Mouse (Mus musculus): ENCODE measurements around the gene Ovol3. TPM values are rescaled to one million over a fixed set of nuclear protein-coding genes. Genes with fewer than 3 reads are reported as not detected.

The Ovol3 gene
- polyA plus RNA-seq, 1 experiment: 1.4 TPM

DNA sequence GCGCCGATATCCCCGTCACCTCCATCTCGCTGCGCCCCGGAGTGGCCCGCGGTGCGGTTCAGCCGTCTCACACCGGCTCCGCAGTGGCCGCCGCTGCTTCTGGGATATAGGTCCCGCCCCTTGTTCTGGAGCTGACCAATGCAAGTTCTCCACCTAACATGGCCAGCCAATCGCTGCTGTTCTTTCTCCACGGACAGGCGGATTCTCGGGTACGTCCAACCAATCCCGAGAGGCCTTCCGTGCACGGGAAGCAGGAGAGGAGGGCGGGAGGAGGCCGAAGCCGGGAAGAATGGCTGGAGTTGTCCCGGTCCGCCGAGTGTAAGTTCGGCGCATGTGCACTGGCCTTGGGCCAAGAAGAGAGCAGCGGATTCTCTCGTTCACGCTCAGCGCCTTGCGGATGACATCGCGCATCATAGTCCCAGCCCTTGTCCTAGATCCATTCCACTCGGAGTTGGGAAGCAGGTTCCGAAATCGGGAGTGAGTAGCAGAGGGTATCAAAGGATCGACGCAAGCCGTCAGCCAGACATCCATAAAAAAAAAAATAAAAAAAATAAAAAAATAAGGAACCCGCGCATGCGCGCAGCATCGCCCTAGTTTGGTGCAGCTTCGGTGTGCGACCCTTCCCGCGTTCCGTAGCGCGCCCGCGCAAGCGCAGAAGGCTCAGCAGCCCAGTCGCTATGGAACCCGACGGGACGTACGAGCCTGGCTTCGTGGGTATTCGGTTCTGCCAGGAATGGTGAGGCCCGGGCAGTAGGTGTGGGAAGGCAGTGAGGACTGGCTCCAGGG lies 3.7 kb downstream of the Ovol3 start, which contains the start of the genes Polr2i and Tbcb:
Polr2i (plus strand) TSS at position 280 of the 786 bp plus-strand sequence.
Tbcb (minus strand) TSS at position 604 of the 786 bp plus-strand sequence.
- Histone ChIP-seq H3K27ac (ENCODE audit: control insufficient read depth, insufficient read depth, low read length) (peak within 1 kb of the TSS; percentile 70), H3K4me3 (ENCODE audit: control insufficient read depth, insufficient read depth, low read length) (peak within 1 kb of the TSS; percentile 66), H3K27me3 (ENCODE audit: control insufficient read depth, insufficient read depth, low read length) (no peaks in the 10 kb centered on the region), H3K4me1 (replicated peaks; ENCODE audit: control insufficient read depth, insufficient read depth, low read length) (peaks cover 11% of the 10 kb centered on the region), H3K36me3 (ENCODE audit: control insufficient read depth, insufficient read depth, low read length) (no peaks in the 10 kb centered on the region)
- peak; percentile 96 for DNase-seq
- TF ChIP-seq CTCF (IDR thresholded peaks at IDR 0.05; ENCODE audit: borderline replicate concordance, control insufficient read depth, extremely low read depth, insufficient read depth, low read length, poor library complexity): peak; percentile 67; the same call in 1 of the 2 replicates
- TF ChIP-seq POLR2A (IDR thresholded peaks at IDR 0.05; ENCODE audit: control insufficient read depth, extremely low read depth, insufficient read depth, low read length, poor library complexity): peak; percentile 45
- WGBS: under 1% methylated on average over 67 of the region's 67 CpGs

DNA sequence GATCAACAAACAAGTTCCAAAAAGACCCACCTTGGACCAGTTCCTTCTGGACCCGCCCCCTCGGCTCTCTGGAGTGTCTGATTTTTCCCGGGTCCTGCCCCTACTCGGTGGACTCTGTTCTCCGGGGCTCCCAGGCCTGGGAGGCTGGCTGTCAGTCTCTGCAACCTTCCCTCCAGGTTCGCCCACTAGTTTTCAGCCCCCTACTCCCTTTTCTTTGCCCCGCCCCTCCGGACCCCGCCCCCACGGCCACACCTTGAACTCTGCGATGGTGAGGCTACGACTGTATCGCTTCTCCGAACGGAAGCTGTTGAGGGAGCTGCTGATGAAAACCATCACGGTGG lies 4.2 kb downstream of the Ovol3 start:
- Histone ChIP-seq H3K27me3 (ENCODE audit: control insufficient read depth, insufficient read depth, low read length) (no peaks in the 10 kb centered on the region), H3K36me3 (ENCODE audit: control insufficient read depth, insufficient read depth, low read length) (0 out of 2 replicates have a peak, but pooled peaks cover 1% of the 10 kb centered on the region), H3K4me1 (replicated peaks; ENCODE audit: control insufficient read depth, insufficient read depth, low read length) (peaks cover 11% of the 10 kb centered on the region), H3K27ac (ENCODE audit: control insufficient read depth, insufficient read depth, low read length) (no peak overlapping the region), H3K4me3 (ENCODE audit: control insufficient read depth, insufficient read depth, low read length) (peak overlapping the region; percentile 66)
- TF ChIP-seq CTCF (IDR thresholded peaks at IDR 0.05; ENCODE audit: borderline replicate concordance, control insufficient read depth, extremely low read depth, insufficient read depth, low read length, poor library complexity): no peak
- TF ChIP-seq POLR2A (IDR thresholded peaks at IDR 0.05; ENCODE audit: control insufficient read depth, extremely low read depth, insufficient read depth, low read length, poor library complexity): no peak
- no peak for DNase-seq
- under 1% methylated on average over 16 of the region's 16 CpGs for WGBS

DNA sequence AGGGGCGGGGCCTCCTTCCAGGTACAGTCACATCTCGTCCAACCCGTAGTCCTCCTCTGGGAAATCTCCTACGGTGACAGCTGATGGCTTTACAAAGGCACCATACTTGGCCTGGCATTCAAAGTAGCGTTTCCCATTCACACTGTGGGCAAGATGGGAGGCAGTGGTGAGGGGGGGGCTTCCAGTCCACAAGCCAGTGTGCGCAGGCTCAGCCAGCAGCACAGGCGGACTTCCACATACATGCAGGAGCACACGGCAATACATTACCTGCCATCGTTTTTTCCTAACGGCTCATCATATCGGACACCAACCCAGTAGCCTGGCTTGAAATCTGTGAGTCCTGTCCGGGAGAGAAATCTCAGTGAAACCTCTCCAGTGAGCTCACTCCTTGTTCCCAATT lies 11.3 kb downstream of the Ovol3 start:
- WGBS: 96% methylated on average over 12 of the region's 12 CpGs
- no peak overlapping the region for H3K27ac ChIP-seq (ENCODE audit: control insufficient read depth, insufficient read depth, low read length)

DNA sequence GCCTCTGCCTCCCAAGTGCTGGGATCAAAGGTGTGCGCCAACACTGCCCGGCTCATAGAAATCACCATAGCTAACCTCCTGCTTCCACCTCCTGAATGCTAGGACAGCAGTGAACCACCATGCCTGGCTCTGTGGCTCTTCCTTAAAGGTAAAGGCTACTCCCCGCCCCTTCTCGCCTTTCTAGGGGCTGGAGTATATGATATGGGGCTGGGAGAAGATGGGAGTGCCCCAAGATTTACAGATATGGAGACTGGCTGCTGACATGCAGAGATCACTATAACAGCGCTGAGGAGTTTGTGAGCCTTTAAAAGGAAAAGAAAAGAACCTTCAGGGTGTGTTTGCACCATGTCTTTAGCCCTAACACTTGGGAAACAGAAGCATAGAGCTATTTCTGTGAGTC lies 13.3 kb downstream of the Ovol3 start:
- Histone ChIP-seq H3K27me3 (ENCODE audit: control insufficient read depth, insufficient read depth, low read length) (no peaks in the 10 kb centered on the region), H3K4me1 (replicated peaks; ENCODE audit: control insufficient read depth, insufficient read depth, low read length) (peaks cover 19% of the 10 kb centered on the region), H3K4me3 (ENCODE audit: control insufficient read depth, insufficient read depth, low read length) (no peak overlapping the region), H3K27ac (ENCODE audit: control insufficient read depth, insufficient read depth, low read length) (no peak overlapping the region), H3K36me3 (ENCODE audit: control insufficient read depth, insufficient read depth, low read length) (0 out of 2 replicates have a peak, but pooled peaks cover 9% of the 10 kb centered on the region)
- 94% methylated on average over 5 of the region's 5 CpGs for WGBS
- DNase-seq: no peak
- TF ChIP-seq CTCF (IDR thresholded peaks at IDR 0.05; ENCODE audit: borderline replicate concordance, control insufficient read depth, extremely low read depth, insufficient read depth, low read length, poor library complexity): no peak
- TF ChIP-seq POLR2A (IDR thresholded peaks at IDR 0.05; ENCODE audit: control insufficient read depth, extremely low read depth, insufficient read depth, low read length, poor library complexity): no peak

More for the DNA sequence above, 11.3 kb downstream of the Ovol3 start:
- Histone ChIP-seq H3K4me3 (ENCODE audit: control insufficient read depth, insufficient read depth, low read length) (no peak overlapping the region), H3K27me3 (ENCODE audit: control insufficient read depth, insufficient read depth, low read length) (no peaks in the 10 kb centered on the region), H3K36me3 (ENCODE audit: control insufficient read depth, insufficient read depth, low read length) (0 out of 2 replicates have a peak, but pooled peaks cover 9% of the 10 kb centered on the region), H3K4me1 (replicated peaks; ENCODE audit: control insufficient read depth, insufficient read depth, low read length) (peaks cover 11% of the 10 kb centered on the region)
- DNase-seq: no peak
- TF ChIP-seq POLR2A (IDR thresholded peaks at IDR 0.05; ENCODE audit: control insufficient read depth, extremely low read depth, insufficient read depth, low read length, poor library complexity) (no peak), CTCF (IDR thresholded peaks at IDR 0.05; ENCODE audit: borderline replicate concordance, control insufficient read depth, extremely low read depth, insufficient read depth, low read length, poor library complexity) (no peak)

DNA sequence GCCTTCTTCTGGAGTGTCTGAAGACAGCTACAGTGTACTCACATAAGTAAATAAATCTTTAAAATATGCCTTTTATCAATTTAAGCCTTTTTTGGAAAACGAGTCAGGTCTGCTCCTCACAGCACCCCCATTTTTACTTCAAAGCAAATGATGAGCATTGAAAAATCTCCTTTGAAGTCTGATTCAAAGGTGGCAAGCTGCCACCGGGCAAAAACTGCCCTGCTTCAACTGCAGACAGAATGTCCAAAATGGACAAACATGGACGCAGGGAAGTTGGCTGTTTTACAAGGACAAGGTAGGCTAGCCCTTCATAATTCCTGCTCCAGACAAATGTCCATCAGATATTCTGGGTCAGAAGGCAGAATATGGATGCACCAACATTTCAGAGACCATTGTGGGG lies 14.1 kb downstream of the Ovol3 start:
- no peak overlapping the region for H3K4me3 ChIP-seq (ENCODE audit: control insufficient read depth, insufficient read depth, low read length)
- 49% methylated on average over 3 of the region's 3 CpGs for WGBS

DNA sequence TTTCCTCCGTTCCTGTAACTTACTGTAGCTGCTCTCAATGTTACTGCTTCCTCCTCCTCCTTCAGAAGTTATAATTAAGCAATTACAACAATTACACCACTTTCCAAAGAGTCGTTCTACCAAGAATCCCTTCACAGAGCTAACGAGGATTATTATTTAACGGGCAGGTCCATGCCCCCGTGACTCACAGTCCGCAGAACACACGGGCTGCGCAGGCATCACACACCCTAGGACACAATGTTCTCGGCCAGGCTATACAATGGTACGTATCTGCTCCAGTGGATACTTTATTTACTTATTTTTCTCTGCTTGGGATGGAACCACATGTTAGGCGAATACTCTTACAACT lies 15.5 kb downstream of the Ovol3 start:
- peaks cover 21% of the 10 kb centered on the region for H3K4me1 ChIP-seq (replicated peaks; ENCODE audit: control insufficient read depth, insufficient read depth, low read length)
- DNase-seq: no peak
- H3K36me3 ChIP-seq (ENCODE audit: control insufficient read depth, insufficient read depth, low read length): 0 out of 2 replicates have a peak, but pooled peaks cover 4% of the 10 kb centered on the region
- no peaks in the 10 kb centered on the region for H3K27me3 ChIP-seq (ENCODE audit: control insufficient read depth, insufficient read depth, low read length)
- peak overlapping the region; percentile 88 for H3K27ac ChIP-seq (ENCODE audit: control insufficient read depth, insufficient read depth, low read length)
- TF ChIP-seq POLR2A (IDR thresholded peaks at IDR 0.05; ENCODE audit: control insufficient read depth, extremely low read depth, insufficient read depth, low read length, poor library complexity) (no peak), CTCF (IDR thresholded peaks at IDR 0.05; ENCODE audit: borderline replicate concordance, control insufficient read depth, extremely low read depth, insufficient read depth, low read length, poor library complexity) (no peak)
- peak overlapping the region; percentile 48 for H3K4me3 ChIP-seq (ENCODE audit: control insufficient read depth, insufficient read depth, low read length)
- 13% methylated on average over 11 of the region's 11 CpGs for WGBS

More for the DNA sequence above, 14.1 kb downstream of the Ovol3 start:
- Histone ChIP-seq H3K27me3 (ENCODE audit: control insufficient read depth, insufficient read depth, low read length) (no peaks in the 10 kb centered on the region), H3K4me1 (replicated peaks; ENCODE audit: control insufficient read depth, insufficient read depth, low read length) (peaks cover 21% of the 10 kb centered on the region), H3K27ac (ENCODE audit: control insufficient read depth, insufficient read depth, low read length) (no peak overlapping the region), H3K36me3 (ENCODE audit: control insufficient read depth, insufficient read depth, low read length) (0 out of 2 replicates have a peak, but pooled peaks cover 9% of the 10 kb centered on the region)
- no peak for TF ChIP-seq CTCF (IDR thresholded peaks at IDR 0.05; ENCODE audit: borderline replicate concordance, control insufficient read depth, extremely low read depth, insufficient read depth, low read length, poor library complexity)
- TF ChIP-seq POLR2A (IDR thresholded peaks at IDR 0.05; ENCODE audit: control insufficient read depth, extremely low read depth, insufficient read depth, low read length, poor library complexity): no peak
- DNase-seq: no peak
